In the genomic region with DNA sequence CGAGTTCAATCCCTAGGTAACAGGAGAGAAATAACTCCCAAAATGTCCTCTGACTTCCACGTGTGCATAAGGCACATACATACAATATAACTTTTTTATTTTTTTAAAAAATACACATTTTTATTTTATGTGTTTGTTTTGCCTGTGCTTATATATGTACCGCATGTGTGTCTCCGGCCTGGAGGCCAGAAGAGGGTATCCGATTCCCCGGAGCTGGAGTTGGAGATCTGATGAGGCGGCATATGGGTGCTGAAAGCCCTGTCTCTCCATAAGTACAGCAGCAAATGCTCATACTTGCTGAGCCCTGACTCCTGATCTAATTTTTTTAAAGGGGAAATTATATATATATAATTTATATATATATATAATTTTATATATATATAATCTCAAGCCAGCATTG, we compare ENCODE assay signal across 7 mouse cellular contexts.
DNase-seq lines count a peak whose midpoint lies in the region; ATAC-seq and TF ChIP-seq lines count a peak whose summit lies in the region.

No protein-coding gene starts in this region.

- H3K9ac ChIP-seq in midbrain, embryonic 15.5 days = 0 out of 2 replicates have a peak overlapping the region, but pooled peaks have one; percentile 16

- no peak for TF ChIP-seq POLR2A in kidney, adult 2 months (IDR thresholded peaks at IDR 0.05; ENCODE audit: low read depth, low read length)
- TF ChIP-seq POLR2A in embryonic fibroblast, embryonic 13.5 days (IDR thresholded peaks at IDR 0.05; ENCODE audit: low read depth, low read length) = no peak

- peak overlapping the region; percentile 58; the same call in 1 of the 2 replicates for H3K27ac ChIP-seq in kidney, adult 2 months (ENCODE audit: insufficient read depth, low read depth, low read length)
- peak overlapping the region; percentile 62; the same call in 1 of the 2 replicates for H3K27ac ChIP-seq in brown adipose tissue, adult 24 weeks (replicated peaks; ENCODE audit: low read depth, low read length)
- H3K27ac ChIP-seq in embryonic fibroblast, embryonic 13.5 days (ENCODE audit: insufficient read depth, low read length) = peak overlapping the region; percentile 11; the same call in 1 of the 2 replicates
- H3K27ac ChIP-seq in midbrain, embryonic 15.5 days = peak overlapping the region; percentile 96; the same call in 1 of the 2 replicates

- TF ChIP-seq CTCF in kidney, adult 2 months (conservative IDR thresholded peaks at IDR 0.05; ENCODE audit: insufficient read depth, insufficient read length, low read depth, low read length) = no peak
- no peak for TF ChIP-seq CTCF in embryonic fibroblast, embryonic 13.5 days (IDR thresholded peaks at IDR 0.05; ENCODE audit: borderline replicate concordance, insufficient read depth, low read length)

- H3K4me1 ChIP-seq in kidney, adult 2 months (ENCODE audit: control insufficient read depth, insufficient read depth, low read length) = peaks cover 45% of the 10 kb centered on the region
- peaks cover 17% of the 10 kb centered on the region for H3K4me1 ChIP-seq in brown adipose tissue, adult 24 weeks (ENCODE audit: control insufficient read depth, insufficient read depth, insufficient read length, low read length)
- H3K4me1 ChIP-seq in embryonic fibroblast, embryonic 13.5 days (ENCODE audit: control insufficient read depth, insufficient read depth, low read length) = peaks cover 8% of the 10 kb centered on the region; the same call in 1 of the 2 replicates
- H3K4me1 ChIP-seq in midbrain, embryonic 15.5 days = peaks cover 71% of the 10 kb centered on the region

- H3K4me2 ChIP-seq in midbrain, embryonic 15.5 days = no peak overlapping the region

- H3K36me3 ChIP-seq in kidney, adult 2 months (ENCODE audit: control insufficient read depth, insufficient read depth, low read length) = no peaks in the 10 kb centered on the region
- H3K36me3 ChIP-seq in midbrain, embryonic 15.5 days (replicated peaks) = no peaks in the 10 kb centered on the region

- no peaks in the 10 kb centered on the region for H3K9me3 ChIP-seq in midbrain, embryonic 15.5 days

- DNase-seq in kidney, adult 2 months = no peak
- DNase-seq in kidney, adult 18-20 months = no peak
- no peak for DNase-seq in urinary bladder, postnatal 10 days (ENCODE audit: low spot score)

- ATAC-seq in midbrain, embryonic 15.5 days (replicated peaks) = no peak
- ATAC-seq in monocyte, adult 5-6 weeks (replicated peaks; ENCODE audit: insufficient number of reproducible peaks, low FRiP score, low TSS enrichment, poor library complexity, severe bottlenecking) = no peak

- WGBS in kidney, adult 2 months = 82% methylated on average over 7 of the region's 7 CpGs
- WGBS in midbrain, embryonic 15.5 days = 84% methylated on average over 7 of the region's 7 CpGs

- H3K27me3 ChIP-seq in kidney, adult 2 months (replicated peaks; ENCODE audit: control insufficient read depth, insufficient read depth, low read length) = no peaks in the 10 kb centered on the region
- H3K27me3 ChIP-seq in midbrain, embryonic 15.5 days (replicated peaks) = no peaks in the 10 kb centered on the region

- H3K4me3 ChIP-seq in kidney, adult 2 months (ENCODE audit: insufficient read depth, low read depth, low read length) = no peak overlapping the region
- H3K4me3 ChIP-seq in brown adipose tissue, adult 24 weeks (ENCODE audit: insufficient read depth, low read depth, low read length) = no peak overlapping the region
- H3K4me3 ChIP-seq in embryonic fibroblast, embryonic 13.5 days (ENCODE audit: insufficient read depth, low read length) = no peak overlapping the region
- H3K4me3 ChIP-seq in midbrain, embryonic 15.5 days = no peak overlapping the region

Comparison
In these comparisons a context has a peak if more than half of its experiments do, and no peak if none do; other contexts are left out.
1. H3K27ac ChIP-seq: peak in every context shown above with its lines; median percentile 96 in midbrain, embryonic 15.5 days; 62 in brown adipose tissue, adult 24 weeks; 58 in kidney, adult 2 months; 11 in embryonic fibroblast, embryonic 13.5 days.